Mouse (Mus musculus): ENCODE data around the gene Sec16a. TPM values are rescaled to one million over a fixed set of nuclear protein-coding genes. Genes with fewer than 3 reads are reported as not detected.
A peak's percentile ranks its signal among the peaks of the same experiment; 100 is the strongest.

Sec16a gene
- polyA plus RNA-seq, 1 experiment from 2014 or later, result 37.1 TPM

DNA sequence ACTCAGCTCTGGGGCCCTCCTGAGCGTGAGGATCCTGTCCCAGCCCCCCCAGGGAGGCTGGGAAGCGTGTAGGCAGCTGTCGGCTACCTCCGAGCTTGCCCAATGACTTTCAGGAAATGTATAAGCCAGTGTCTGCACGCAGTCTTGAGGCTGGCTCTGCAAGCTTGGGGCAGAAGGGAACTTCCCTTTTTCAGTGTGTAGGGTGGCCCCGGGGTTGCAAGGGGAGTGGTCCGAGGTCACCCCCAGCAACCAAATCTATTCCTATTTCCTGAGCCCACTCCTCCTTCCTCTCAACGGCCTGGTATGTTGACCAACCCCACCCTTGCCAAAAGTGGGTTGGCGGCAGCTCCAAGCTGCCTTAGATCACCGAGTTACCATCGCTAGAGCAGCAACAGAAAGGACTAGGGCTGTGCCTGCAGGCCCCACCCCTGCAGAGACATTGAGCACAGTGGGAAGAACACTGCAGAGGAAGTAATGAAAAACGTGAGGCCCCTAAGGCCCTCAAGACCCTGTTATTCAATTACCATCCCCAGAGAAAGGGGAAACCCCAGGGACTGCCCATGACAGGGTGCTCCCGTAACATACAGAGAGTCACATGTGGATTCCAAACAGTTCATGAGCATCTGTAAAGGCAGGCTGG lies 38.3 kb upstream of the Sec16a start:
- no peak for DNase-seq (ENCODE audit: low spot score)
- Histone ChIP-seq H3K27ac (peak overlapping the region; percentile 42; the same call in 1 of the 2 replicates), H3K27me3 (ENCODE audit: low read depth, poor library complexity, severe bottlenecking) (no peaks in the 10 kb centered on the region), H3K4me1 (peaks cover 64% of the 10 kb centered on the region), H3K4me3 (no peak overlapping the region), H3K36me3 (peaks cover 62% of the 10 kb centered on the region), H3K9me3 (replicated peaks) (no peaks in the 10 kb centered on the region)
- WGBS, result 79% methylated on average over 13 of the region's 13 CpGs

DNA sequence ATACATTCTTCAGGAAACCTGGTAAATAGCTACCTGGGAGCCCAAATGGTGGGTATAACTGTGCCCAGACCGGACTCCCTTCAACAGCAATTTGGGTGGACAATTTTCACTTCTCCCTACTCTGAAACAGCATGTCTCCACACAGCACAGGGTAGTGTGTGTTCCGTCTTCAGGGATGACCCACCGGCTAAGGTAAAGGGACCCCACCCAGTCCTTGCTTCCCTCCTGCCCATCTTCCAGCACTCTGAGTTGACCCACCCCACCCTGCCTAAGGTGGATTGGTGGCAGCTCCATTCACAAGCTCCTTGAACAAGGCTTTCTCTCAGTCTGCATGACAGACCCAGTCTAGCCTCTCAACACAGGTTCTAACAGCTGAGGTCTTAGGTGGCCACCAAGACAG lies 37.8 kb upstream of the Sec16a start:
- 94% methylated on average over 3 of the region's 3 CpGs for WGBS
- no peak for DNase-seq (ENCODE audit: low spot score)
- Histone ChIP-seq H3K4me3 (no peak overlapping the region), H3K4me1 (peaks cover 59% of the 10 kb centered on the region), H3K9me3 (replicated peaks) (no peaks in the 10 kb centered on the region), H3K27ac (peak overlapping the region; percentile 42; the same call in 1 of the 2 replicates), H3K27me3 (ENCODE audit: low read depth, poor library complexity, severe bottlenecking) (no peaks in the 10 kb centered on the region), H3K36me3 (peaks cover 67% of the 10 kb centered on the region)

DNA sequence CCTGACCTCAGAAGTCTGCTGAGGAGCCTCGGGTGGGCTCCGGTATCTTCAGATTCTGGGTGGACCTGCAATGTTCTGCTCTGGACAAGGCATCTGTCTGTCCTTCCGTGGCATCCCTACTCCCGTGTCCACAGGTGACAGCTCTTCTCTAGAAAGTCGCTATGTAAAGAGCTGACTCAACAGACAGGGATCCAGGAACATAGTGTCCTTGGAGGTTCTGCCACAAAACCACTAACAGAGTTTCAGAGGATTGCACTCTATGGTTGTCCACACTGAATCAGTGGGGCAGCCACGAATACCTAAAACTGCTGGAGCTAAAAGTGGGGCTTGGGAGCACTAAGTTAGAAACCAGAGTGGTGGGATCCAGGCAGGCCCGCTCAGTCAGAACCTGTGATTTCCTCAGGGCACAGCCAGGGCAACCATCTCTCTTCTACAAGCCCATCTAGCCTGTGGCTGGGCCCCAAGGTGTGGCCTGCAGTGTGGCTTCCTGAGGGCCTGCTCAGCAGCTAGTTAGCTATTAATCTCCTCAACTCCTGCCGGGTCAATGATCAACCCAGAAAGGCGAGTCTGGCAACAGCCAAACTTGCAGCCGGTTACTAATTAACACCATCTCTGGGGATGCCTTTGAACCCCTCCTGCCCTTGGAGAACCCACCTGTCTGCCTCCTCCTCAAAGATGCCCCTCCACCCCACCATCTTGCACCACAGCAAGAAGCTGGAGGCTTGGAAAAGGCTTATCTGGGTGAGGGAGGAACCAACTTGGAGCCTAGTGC lies 36.9 kb upstream of the Sec16a start:
- DNase-seq (ENCODE audit: low spot score), result no peak
- peaks cover 50% of the 10 kb centered on the region for H3K4me1 ChIP-seq
- no peak overlapping the region for H3K4me3 ChIP-seq
- peak overlapping the region; percentile 37; the same call in 1 of the 2 replicates for H3K27ac ChIP-seq
- H3K36me3 ChIP-seq, result peaks cover 76% of the 10 kb centered on the region
- no peaks in the 10 kb centered on the region for H3K9me3 ChIP-seq (replicated peaks)
- H3K27me3 ChIP-seq (ENCODE audit: low read depth, poor library complexity, severe bottlenecking), result no peaks in the 10 kb centered on the region
- WGBS, result 77% methylated on average over 10 of the region's 10 CpGs

DNA sequence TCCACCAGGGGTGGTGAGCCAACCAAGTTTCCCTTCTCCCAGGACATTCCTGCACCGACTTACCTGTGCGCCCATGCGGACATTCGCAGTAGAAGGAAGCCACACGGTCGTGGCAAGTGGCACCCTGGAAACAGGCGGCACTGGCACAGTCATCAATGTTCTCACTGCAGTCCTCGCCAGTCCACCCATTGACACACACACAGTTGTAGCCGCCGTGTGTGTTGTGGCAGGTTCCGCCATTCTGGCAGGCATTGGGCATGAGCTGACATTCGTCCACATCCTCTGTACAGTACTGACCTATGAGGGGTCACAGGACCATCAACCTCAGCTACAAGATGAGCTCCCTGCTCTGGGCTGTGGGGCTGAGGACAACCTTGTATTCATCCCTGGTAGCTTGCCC lies 35.9 kb upstream of the Sec16a start:
- Histone ChIP-seq H3K36me3 (peaks cover 86% of the 10 kb centered on the region), H3K27ac (no peak overlapping the region), H3K4me1 (peaks cover 41% of the 10 kb centered on the region), H3K4me3 (no peak overlapping the region), H3K9me3 (replicated peaks) (no peaks in the 10 kb centered on the region), H3K27me3 (ENCODE audit: low read depth, poor library complexity, severe bottlenecking) (no peaks in the 10 kb centered on the region)
- DNase-seq (ENCODE audit: low spot score), result no peak
- 96% methylated on average over 12 of the region's 12 CpGs for WGBS

DNA sequence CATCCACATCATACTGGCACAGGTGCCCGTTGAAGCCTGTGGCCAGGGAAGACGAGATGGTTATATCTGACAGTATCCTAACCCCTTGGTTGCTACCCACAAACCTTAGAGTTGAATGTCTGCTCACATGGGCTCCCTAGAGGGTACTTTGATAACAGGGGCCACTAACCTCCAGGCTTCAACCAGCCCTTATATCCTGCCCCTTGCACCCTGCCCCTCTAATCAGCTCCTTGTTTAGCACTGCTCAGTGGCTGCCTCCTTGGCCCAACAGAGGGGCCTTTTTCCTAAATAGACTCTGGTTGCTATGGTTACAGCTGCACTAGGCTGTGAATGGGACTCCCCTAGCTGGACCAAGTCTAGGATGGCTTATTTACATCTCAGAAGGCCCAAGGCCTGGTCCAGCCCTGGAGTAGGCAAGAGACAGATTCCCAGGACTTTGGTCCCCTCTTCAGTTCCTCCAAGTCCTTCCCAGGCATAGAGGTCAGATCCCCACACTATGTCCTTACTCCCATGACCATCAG lies 33.7 kb upstream of the Sec16a start:
- Histone ChIP-seq H3K4me3 (no peak overlapping the region), H3K9me3 (replicated peaks) (no peaks in the 10 kb centered on the region), H3K27me3 (ENCODE audit: low read depth, poor library complexity, severe bottlenecking) (no peaks in the 10 kb centered on the region), H3K4me1 (peaks cover 45% of the 10 kb centered on the region), H3K27ac (no peak overlapping the region), H3K36me3 (peaks cover 89% of the 10 kb centered on the region)
- no peak for DNase-seq (ENCODE audit: low spot score)
- 87% methylated on average over 2 of the region's 2 CpGs for WGBS

DNA sequence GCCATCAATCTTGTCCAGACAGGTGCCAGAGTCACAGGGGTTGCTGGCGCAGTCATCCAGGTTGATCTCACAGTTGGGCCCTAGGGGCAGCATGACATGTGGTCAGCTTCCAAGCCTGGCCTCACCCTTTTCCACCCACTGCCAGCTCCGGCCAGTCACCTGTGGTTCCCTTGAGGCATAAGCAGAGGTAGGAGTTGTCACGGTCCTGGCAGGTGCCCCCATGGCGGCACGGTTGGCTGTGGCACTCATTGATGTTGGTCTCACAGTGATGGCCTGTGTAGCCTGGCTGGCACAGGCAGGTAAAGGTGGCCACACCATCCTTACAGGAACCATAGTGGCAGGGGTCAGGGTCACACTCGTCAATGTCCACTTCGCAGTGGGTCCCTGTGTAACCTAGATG lies 32.9 kb upstream of the Sec16a start:
- WGBS, result 97% methylated on average over 7 of the region's 7 CpGs
- Histone ChIP-seq H3K36me3 (peaks cover 89% of the 10 kb centered on the region), H3K27me3 (ENCODE audit: low read depth, poor library complexity, severe bottlenecking) (no peaks in the 10 kb centered on the region), H3K9me3 (replicated peaks) (no peaks in the 10 kb centered on the region), H3K27ac (no peak overlapping the region), H3K4me3 (no peak overlapping the region), H3K4me1 (peaks cover 37% of the 10 kb centered on the region)
- DNase-seq (ENCODE audit: low spot score), result no peak

DNA sequence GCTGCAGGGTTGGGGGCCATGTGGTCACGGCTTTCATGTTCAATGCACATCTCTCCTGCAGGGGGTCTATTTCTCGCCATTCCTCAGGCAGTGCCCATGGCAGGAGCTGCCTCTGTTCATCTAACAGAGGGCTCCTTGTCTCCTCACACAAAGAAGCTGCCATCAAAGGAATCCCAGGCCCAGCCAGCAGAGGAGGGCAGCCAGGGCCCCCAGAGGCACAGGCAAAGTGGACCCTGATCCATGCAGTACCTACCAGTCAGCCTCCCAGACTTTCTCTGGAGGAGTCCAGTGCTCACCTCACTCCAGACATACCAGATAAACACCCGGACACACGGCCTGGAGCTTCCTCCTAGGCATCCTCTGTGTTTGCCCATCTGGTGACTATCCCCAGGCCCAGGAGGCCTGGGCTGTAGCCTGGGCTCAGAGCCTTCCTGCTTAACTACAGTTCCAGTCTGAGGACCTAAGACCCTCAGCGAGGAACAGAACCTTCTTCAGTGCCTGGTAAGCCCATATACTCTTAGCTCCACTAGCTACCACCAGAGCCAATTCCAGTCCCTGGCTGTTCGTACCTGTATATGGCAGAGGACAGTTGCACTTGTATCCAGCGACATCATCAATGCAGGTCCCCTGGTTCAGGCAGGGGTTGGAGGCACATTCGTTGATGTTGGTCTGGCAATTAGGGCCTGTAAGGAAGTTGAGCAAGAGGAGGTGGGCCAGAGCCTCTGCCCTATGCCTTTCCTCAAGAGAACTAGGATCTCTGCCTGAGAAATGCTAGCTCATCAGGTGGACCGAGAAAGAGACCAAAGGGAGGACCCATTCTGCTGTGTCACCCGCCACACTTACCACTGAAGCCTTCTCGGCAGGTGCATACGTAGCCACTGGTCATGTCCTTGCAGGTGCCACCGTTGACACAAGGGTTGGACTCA lies 30.8 kb upstream of the Sec16a start:
- WGBS, result 83% methylated on average over 13 of the region's 13 CpGs
- Histone ChIP-seq H3K27ac (peak overlapping the region; percentile 42), H3K36me3 (peaks cover 96% of the 10 kb centered on the region), H3K9me3 (replicated peaks) (no peaks in the 10 kb centered on the region), H3K4me3 (no peak overlapping the region), H3K27me3 (ENCODE audit: low read depth, poor library complexity, severe bottlenecking) (no peaks in the 10 kb centered on the region), H3K4me1 (peaks cover 21% of the 10 kb centered on the region)
- no peak for DNase-seq (ENCODE audit: low spot score)

DNA sequence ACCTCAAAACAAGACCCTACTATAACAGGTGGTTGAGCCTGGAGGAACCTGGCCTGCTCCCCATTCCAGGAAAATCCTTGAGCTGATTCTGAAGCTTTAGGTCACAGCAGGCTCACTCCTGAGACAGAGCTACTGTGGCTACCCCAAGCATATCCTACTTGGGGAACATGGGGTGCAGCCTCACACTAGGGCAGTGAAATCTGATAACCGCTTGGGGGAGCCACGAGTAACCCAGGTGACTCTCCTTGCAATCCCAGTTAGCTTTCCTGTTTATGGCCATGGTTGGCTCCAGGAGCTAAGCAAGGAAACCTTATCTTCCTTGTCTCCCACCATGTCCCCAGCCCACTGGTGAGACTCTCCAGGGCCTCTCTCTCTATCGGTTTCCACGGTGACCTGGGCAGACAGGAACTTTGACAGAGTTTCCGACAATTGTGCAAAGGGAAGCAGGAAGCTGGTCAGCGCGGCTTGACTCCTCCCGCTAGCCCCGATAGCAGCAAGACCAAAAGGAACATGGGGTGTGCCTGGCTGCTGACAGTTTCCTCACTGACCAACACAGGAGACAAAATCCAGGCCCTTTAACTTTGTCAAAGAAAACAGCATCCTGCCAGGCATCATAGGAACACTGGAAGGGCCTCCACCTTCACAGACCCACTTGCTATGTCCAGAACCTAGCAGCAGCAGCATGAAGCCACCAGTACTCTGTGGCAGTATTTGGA lies 29.9 kb upstream of the Sec16a start:
- no peak for DNase-seq (ENCODE audit: low spot score)
- WGBS, result 61% methylated on average over 9 of the region's 9 CpGs

DNA sequence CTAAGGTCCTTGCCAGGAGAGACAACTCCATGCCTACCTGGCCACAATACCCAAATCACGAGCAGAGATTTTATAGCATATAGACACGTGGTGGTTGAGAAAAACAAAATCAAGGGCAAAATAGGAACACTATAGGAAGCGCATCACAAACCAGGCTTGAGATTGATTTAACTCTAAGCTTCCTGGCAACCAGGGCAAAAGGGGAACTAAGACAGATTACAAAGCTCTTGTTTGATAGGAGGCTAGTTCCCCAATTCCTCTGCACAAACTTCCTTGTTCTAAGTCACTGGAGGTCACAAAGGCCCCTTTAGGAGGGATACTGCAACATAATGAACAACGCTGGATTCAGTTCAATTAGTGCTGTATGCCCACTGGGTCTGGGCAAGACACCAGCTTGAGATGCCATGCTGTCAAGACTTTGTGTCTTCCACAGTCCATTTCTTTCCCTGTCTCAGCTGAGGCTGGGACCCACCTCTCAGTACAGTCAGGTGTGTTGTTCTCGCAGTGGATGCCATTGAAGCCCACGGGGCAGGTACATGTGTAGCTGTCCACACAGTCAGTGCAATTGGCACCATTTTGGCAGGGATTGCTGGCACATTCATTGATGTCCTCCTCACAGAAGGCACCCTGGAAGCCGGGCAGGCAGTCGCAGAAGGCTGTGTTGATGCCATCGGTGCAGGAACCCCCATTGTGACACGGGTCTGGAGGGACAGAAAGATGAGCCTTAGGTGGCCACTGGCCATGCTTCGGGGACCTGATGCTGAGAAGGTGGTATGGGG lies 27.5 kb upstream of the Sec16a start:
- Histone ChIP-seq H3K36me3 (peaks cover 98% of the 10 kb centered on the region), H3K4me3 (no peak overlapping the region), H3K27ac (no peak overlapping the region), H3K4me1 (peaks cover 24% of the 10 kb centered on the region), H3K27me3 (ENCODE audit: low read depth, poor library complexity, severe bottlenecking) (no peaks in the 10 kb centered on the region), H3K9me3 (replicated peaks) (no peaks in the 10 kb centered on the region)
- 95% methylated on average over 11 of the region's 11 CpGs for WGBS
- no peak for DNase-seq (ENCODE audit: low spot score)

More for the DNA sequence above, 29.9 kb upstream of the Sec16a start:
- Histone ChIP-seq H3K27me3 (ENCODE audit: low read depth, poor library complexity, severe bottlenecking) (no peaks in the 10 kb centered on the region), H3K9me3 (replicated peaks) (no peaks in the 10 kb centered on the region), H3K36me3 (peaks cover 98% of the 10 kb centered on the region), H3K4me1 (peaks cover 21% of the 10 kb centered on the region), H3K4me3 (no peak overlapping the region), H3K27ac (peak overlapping the region; percentile 42)

DNA sequence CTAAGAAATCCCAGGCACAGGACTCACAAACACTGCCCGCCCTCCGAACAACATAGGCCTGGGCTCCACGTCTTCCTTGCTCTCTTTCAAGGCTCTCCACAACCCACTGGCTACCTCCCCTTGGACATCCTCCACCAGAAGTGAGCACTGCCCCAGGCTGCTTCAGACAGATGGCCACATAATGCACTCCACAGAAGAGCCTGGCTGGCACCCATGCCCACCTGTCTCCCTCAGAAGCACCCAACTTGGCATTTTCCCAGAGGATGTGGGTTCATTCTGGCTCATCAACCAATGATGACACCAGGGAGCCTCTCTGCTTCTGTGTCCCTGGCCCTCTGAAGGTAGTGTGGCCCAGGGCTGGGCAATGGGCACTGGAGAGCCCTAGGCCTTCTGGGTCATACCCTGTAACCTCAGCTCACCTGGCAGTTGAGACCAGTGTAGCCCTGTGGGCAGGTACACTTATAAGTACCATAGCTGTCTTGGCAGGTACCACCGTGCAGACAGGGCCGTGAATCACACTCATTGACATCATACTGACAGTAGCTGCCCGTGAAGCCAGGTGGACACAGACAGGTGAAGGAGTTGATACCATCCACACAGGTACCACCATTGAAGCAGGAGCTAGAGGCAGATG lies 26.8 kb upstream of the Sec16a start:
- Histone ChIP-seq H3K27ac (no peak overlapping the region), H3K4me3 (no peak overlapping the region), H3K9me3 (replicated peaks) (no peaks in the 10 kb centered on the region), H3K36me3 (peaks cover 98% of the 10 kb centered on the region), H3K27me3 (ENCODE audit: low read depth, poor library complexity, severe bottlenecking) (no peaks in the 10 kb centered on the region), H3K4me1 (peaks cover 24% of the 10 kb centered on the region)
- no peak for DNase-seq (ENCODE audit: low spot score)
- 90% methylated on average over 6 of the region's 6 CpGs for WGBS

DNA sequence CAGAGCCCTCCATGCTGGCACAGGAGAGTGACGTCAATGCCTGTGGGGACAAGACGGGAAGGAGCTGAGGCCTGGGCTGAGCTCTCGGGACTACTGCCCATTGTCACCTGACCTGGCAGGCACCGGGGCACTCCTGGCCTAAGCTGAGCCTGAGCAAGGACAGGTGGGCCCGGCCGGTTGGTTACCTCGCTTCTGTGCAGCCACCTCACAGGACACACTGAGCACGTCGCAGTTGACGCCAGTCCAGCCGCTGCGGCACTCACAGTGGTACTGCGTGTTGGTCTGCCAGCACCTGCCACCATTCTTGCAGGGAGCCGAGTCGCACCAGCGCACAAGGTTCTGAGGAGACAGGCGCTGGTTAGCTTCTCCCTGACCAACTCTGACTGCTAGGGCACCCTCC lies 26.0 kb upstream of the Sec16a start:
- Histone ChIP-seq H3K36me3 (peaks cover 98% of the 10 kb centered on the region), H3K9me3 (replicated peaks) (no peaks in the 10 kb centered on the region), H3K4me1 (peaks cover 23% of the 10 kb centered on the region), H3K4me3 (no peak overlapping the region), H3K27ac (peak overlapping the region; percentile 33; the same call in 1 of the 2 replicates), H3K27me3 (ENCODE audit: low read depth, poor library complexity, severe bottlenecking) (no peaks in the 10 kb centered on the region)
- 95% methylated on average over 17 of the region's 17 CpGs for WGBS
- no peak for DNase-seq (ENCODE audit: low spot score)

Data from limb, embryonic 10.5 days (tissue).